ENCODE assay signal across 9 mouse cellular contexts in genomic region chr10:24630469-24631081, GRCm38 (mm10). TPM values are rescaled to one million over a fixed set of nuclear protein-coding genes. Genes with fewer than 3 reads are reported as not detected.
DNase-seq lines count a peak whose midpoint lies in the region; ATAC-seq and TF ChIP-seq lines count a peak whose summit lies in the region.
"Had no signal": no experiment of that assay in that cellular context is flagged by ENCODE, and none has a peak within 500 bp of the region (broad histone marks: within the 10 kb centered on the region; RNA-seq: fewer than 3 reads in every experiment).

No protein-coding gene starts in this region.

- TF ChIP-seq EP300 in CH12.LX (IDR thresholded peaks at IDR 0.05; ENCODE audit: low read length): no peak

- DNase-seq in CH12.LX (ENCODE audit: extremely low read depth): peak; percentile 65
- peak; percentile 70 to 71 for DNase-seq in adrenal gland, postnatal 36 days
- DNase-seq in layer of hippocampus, postnatal 10 days (ENCODE audit: low spot score in 2 of 2): peak; percentile 84 to 87
- DNase-seq in lung, postnatal 25 days (ENCODE audit: low spot score): peak; percentile 56
- peak; percentile 75 for DNase-seq in retina, postnatal 1 day
- DNase-seq in urinary bladder, adult 2 months (ENCODE audit: low spot score): peak; percentile 36

- no peak overlapping the region for H3K27ac ChIP-seq in CH12.LX (ENCODE audit: insufficient read depth, low read depth)
- no peak overlapping the region for H3K27ac ChIP-seq in embryonic facial prominence, embryonic 15.5 days (replicated peaks)
- H3K27ac ChIP-seq in heart, embryonic 16.5 days (ENCODE audit: low read length): no peak overlapping the region

- no peaks in the 10 kb centered on the region for H3K36me3 ChIP-seq in CH12.LX (replicated peaks in 1 of 2; ENCODE audit: control insufficient read depth in 1 of 2, insufficient read depth in 1 of 2, low read length in 1 of 2)
- H3K36me3 ChIP-seq in embryonic facial prominence, embryonic 15.5 days: no peaks in the 10 kb centered on the region
- no peaks in the 10 kb centered on the region for H3K36me3 ChIP-seq in heart, embryonic 16.5 days (ENCODE audit: control insufficient read depth, insufficient read depth)

- peak; percentile 83 to 95 for TF ChIP-seq CTCF in CH12.LX (conservative IDR thresholded peaks at IDR 0.05 in 1 of 2, IDR thresholded peaks at IDR 0.05 in 1 of 2; ENCODE audit: low read depth in 2 of 2, low read length in 2 of 2)

- no peak overlapping the region for H3K9ac ChIP-seq in CH12.LX (ENCODE audit: insufficient read depth, low read depth)
- no peak overlapping the region for H3K9ac ChIP-seq in embryonic facial prominence, embryonic 15.5 days
- no peak overlapping the region for H3K9ac ChIP-seq in heart, embryonic 16.5 days (ENCODE audit: low read length)

- no peak for TF ChIP-seq POLR2A in CH12.LX (IDR thresholded peaks at IDR 0.05; ENCODE audit: low read depth, low read length)

- dilution Hi-C loops in CH12.LX (cut with MboI; ENCODE audit: extremely low pct_ligation_motif_present, extremely low pct_unique_long_range_greater_than_20kb, low sequenced_read_pairs): no loop called here

- in situ Hi-C loops in CH12.LX (cut with MboI; ENCODE audit: low pct_ligation_motif_present, low pct_unique_long_range_greater_than_20kb, low sequenced_read_pairs): loop anchor here (25.0 kb wide), 1 partner anchor 207 kb away; the partner anchor contains the start of gene Enpp3

- TF ChIP-seq RAD21 in CH12.LX (IDR thresholded peaks at IDR 0.05; ENCODE audit: low read depth, low read length): peak; percentile 73

- H3K27me3 ChIP-seq in CH12.LX (replicated peaks): no peaks in the 10 kb centered on the region
- 0 out of 2 replicates have a peak, but pooled peaks cover 6% of the 10 kb centered on the region for H3K27me3 ChIP-seq in embryonic facial prominence, embryonic 15.5 days
- H3K27me3 ChIP-seq in heart, embryonic 16.5 days (ENCODE audit: control insufficient read depth, insufficient read depth, low read length): no peaks in the 10 kb centered on the region; the same call in 1 of the 2 replicates

- no peak; the same call in 1 of the 2 replicates for ATAC-seq in embryonic facial prominence, embryonic 15.5 days (ENCODE audit: insufficient number of reproducible peaks, low FRiP score, low TSS enrichment, low read depth)
- no peak for ATAC-seq in heart, embryonic 16.5 days (replicated peaks; ENCODE audit: extremely low read depth, insufficient read depth, low FRiP score)

- peaks cover under 1 to 9% of the 10 kb centered on the region in 2 experiments; a peak in 2 of 4 replicates for H3K4me1 ChIP-seq in CH12.LX (ENCODE audit: control insufficient read depth in 1 of 2, insufficient read depth in 2 of 2)
- H3K4me1 ChIP-seq in embryonic facial prominence, embryonic 15.5 days: 0 out of 2 replicates have a peak, but pooled peaks cover 2% of the 10 kb centered on the region
- H3K4me1 ChIP-seq in heart, embryonic 16.5 days (ENCODE audit: control insufficient read depth, insufficient read depth, low read length): peaks cover 14% of the 10 kb centered on the region

- no peaks in the 10 kb centered on the region for H3K9me3 ChIP-seq in CH12.LX (replicated peaks; ENCODE audit: low read length)
- H3K9me3 ChIP-seq in embryonic facial prominence, embryonic 15.5 days (replicated peaks): no peaks in the 10 kb centered on the region
- no peaks in the 10 kb centered on the region for H3K9me3 ChIP-seq in heart, embryonic 16.5 days (replicated peaks; ENCODE audit: control insufficient read depth, low read length)

- no peaks in the 10 kb centered on the region for H3K79me2 ChIP-seq in CH12.LX (replicated peaks; ENCODE audit: control insufficient read depth, extremely low read depth, insufficient read depth, poor library complexity, severe bottlenecking)

- H3K4me3 ChIP-seq in CH12.LX (replicated peaks in 1 of 3; ENCODE audit: low read depth in 2 of 3, low read length in 2 of 3, poor library complexity in 1 of 3): no peak overlapping the region
- no peak overlapping the region for H3K4me3 ChIP-seq in embryonic facial prominence, embryonic 15.5 days (replicated peaks)
- H3K4me3 ChIP-seq in heart, embryonic 16.5 days (ENCODE audit: low read length): peak overlapping the region; percentile 21; the same call in 1 of the 2 replicates

- peak overlapping the region; percentile 42; the same call in 1 of the 2 replicates for H3K4me2 ChIP-seq in CH12.LX (ENCODE audit: insufficient read depth, low read depth, poor library complexity, severe bottlenecking)
- peak overlapping the region; percentile 30; the same call in 1 of the 2 replicates for H3K4me2 ChIP-seq in embryonic facial prominence, embryonic 15.5 days (replicated peaks)
- peak overlapping the region; percentile 43 for H3K4me2 ChIP-seq in heart, embryonic 16.5 days (ENCODE audit: low read depth, low read length)

- WGBS in embryonic facial prominence, embryonic 15.5 days: 22% methylated on average over 18 of the region's 18 CpGs
- 22% methylated on average over 18 of the region's 18 CpGs for WGBS in heart, embryonic 16.5 days

TF ChIP-seq in CH12.LX, 34 proteins besides CTCF, POLR2A, EP300 and RAD21:
- TF ChIP-seq MXI1 (IDR thresholded peaks at IDR 0.05; ENCODE audit: low read depth, low read length) (no peak), E2F4 (IDR thresholded peaks at IDR 0.05; ENCODE audit: insufficient replicate concordance, low read depth, low read length) (no peak), RCOR1 (conservative IDR thresholded peaks at IDR 0.05; ENCODE audit: low read depth, low read length) (no peak), GABPA (IDR thresholded peaks at IDR 0.05; ENCODE audit: insufficient replicate concordance, low read depth, low read length) (no peak), NRF1 (IDR thresholded peaks at IDR 0.05; ENCODE audit: low read depth, low read length) (no peak), IRF4 (IDR thresholded peaks at IDR 0.05; ENCODE audit: low read depth, low read length) (no peak), SMC3 (IDR thresholded peaks at IDR 0.05; ENCODE audit: low read depth, low read length) (peak; percentile 88), ZNF384 (IDR thresholded peaks at IDR 0.05; ENCODE audit: low read depth, low read length) (peak; percentile 74), USF2 (conservative IDR thresholded peaks at IDR 0.05; ENCODE audit: low read depth, low read length) (no peak), ZKSCAN1 (IDR thresholded peaks at IDR 0.05; ENCODE audit: borderline replicate concordance, low read depth, low read length) (no peak), ZMIZ1 (IDR thresholded peaks at IDR 0.05; ENCODE audit: low read depth, low read length) (no peak), JUN (IDR thresholded peaks at IDR 0.05; ENCODE audit: insufficient read depth, low read depth, low read length) (no peak), PAX5 (IDR thresholded peaks at IDR 0.05; ENCODE audit: low read length) (no peak), JUND (conservative IDR thresholded peaks at IDR 0.05; ENCODE audit: low read depth, low read length) (no peak), POLR2AphosphoS2 (IDR thresholded peaks at IDR 0.05; ENCODE audit: low read depth, low read length) (no peak), ELF1 (IDR thresholded peaks at IDR 0.05; ENCODE audit: low read depth, low read length) (no peak), TCF12 (IDR thresholded peaks at IDR 0.05; ENCODE audit: low read depth, low read length) (no peak)

RNA-seq across cellular contexts. Expression of gene Ccn2, which starts 35.3 kb away (rescaled TPM):
- not detected in 2 replicates for total RNA-seq in CH12.LX (2012; rRNA removed)
- not detected in 2 replicates for total RNA-seq in CH12.LX (2014; rRNA removed)
- not detected in 2 replicates for polyA plus RNA-seq in CH12.LX (2012; ENCODE audit: insufficient read length, low read depth)
- 10 to 100 TPM; 53.2 to 57.8 TPM for total RNA-seq in adrenal gland, postnatal 36 days (2021)
- polyA plus RNA-seq in embryonic facial prominence, embryonic 15.5 days (2015; fragmentation: Nextera tagmentation; extraction: Ambion mirVana): 21.8 and 22.3 TPM in 2 replicates
- 34.3 and 37.6 TPM in 2 replicates for polyA plus RNA-seq in heart, embryonic 16.5 days (2015; fragmentation: Nextera tagmentation; extraction: Ambion mirVana)
- 10 to 100 TPM; 10.8 to 13.1 TPM for total RNA-seq in layer of hippocampus, postnatal 10 days (2021)
- polyA plus RNA-seq in urinary bladder, adult 2 months (2012; rRNA removed): 51.3 and 115 TPM in 2 replicates
- total RNA-seq: hematopoietic stem cell, adult 5-6 weeks had no signal

Comparison
In these comparisons a context has a peak if more than half of its experiments do, and no peak if none do; other contexts are left out.
1. RNA of gene Ccn2, which starts 35.3 kb away (polyA plus RNA-seq): 51.3 to 115 TPM in urinary bladder, adult 2 months, 34.3 to 37.6 TPM in heart, embryonic 16.5 days and 21.8 to 22.3 TPM in embryonic facial prominence, embryonic 15.5 days; not detected in CH12.LX; every median in the first group is over 10 times any median in the second.
2. Peak in every context shown above with its lines, with median percentiles within 50 percentile points of each other: DNase-seq and H3K4me2 ChIP-seq.